Mouse (Mus musculus): ENCODE results near the gene Eci1.
A peak's percentile ranks its signal among the peaks of the same experiment; 100 is the strongest.
"Not testable (repeated sequence)": the region's sequence is repeated elsewhere in the genome, so short reads cannot be mapped to it uniquely, and the experiment has no call there.

Eci1 gene

DNA sequence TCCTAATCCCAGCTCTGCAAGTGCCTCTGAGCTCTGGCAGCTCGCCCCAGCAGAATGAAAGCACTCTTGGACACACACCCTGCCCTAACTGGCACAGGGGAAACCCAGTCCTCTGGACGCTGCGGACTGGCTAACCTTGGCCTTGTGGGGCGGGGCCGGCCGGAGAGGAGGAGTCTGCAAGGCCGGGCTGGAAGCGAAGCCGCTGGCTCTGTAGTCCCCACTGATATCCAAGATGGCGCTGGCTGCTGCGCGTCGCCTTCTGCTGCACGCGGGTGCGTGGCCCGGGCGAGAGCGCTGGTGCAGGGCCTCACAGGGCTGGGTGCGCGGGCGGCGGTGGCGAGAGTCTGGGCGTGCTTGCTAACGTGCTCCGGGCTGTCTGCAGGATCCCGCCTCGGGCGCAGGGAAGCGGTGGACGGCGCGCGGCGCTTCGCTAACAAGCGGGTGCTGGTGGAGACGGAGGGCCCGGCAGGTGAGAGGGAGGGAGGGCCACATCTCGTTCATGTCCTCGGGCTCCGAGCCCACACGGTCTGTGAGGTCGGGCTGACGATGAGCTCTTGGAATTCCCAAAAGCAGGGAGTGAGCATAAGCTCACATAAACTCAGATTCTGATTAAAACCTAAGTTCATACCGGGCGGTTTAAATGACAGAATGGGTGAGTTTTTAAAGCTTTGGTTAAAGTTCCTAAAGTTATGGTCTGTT is at the start of gene Eci1:
Gene Eci1 (plus strand): TSS at position 171 of the 699 bp plus-strand sequence.
- peak; percentile 98 for DNase-seq (ENCODE audit: low read depth)

GRCm38 (mm10) chr17:24378496-24378895 is 47.9 kb upstream of the Eci1 start:
- no peak for DNase-seq (ENCODE audit: low read depth)

- DNase-seq (ENCODE audit: low read depth) = no peak
These were observed 42.7 kb upstream of the Eci1 start for GRCm38 (mm10) chr17:24383789-24384188.

DNA sequence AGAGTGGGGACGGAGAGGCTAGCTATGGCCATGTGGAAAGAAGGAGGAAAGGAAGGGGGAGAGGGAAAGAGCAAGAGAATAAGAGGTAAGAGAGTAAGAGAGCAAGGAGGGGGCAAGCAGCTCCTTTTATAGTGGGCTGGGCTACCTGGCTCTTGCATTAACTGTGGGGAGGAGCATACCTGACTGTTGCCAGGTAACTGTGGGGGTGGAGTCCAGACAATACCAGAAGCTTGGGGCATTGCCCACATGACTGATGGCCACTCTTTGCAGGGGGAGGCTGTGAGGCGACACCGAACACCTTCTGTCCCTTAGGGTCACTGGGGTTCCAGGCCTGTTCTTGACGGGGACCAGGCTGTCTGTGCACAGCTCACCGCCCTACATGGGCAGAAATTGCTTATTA is 37.7 kb upstream of the Eci1 start:
- no peak for DNase-seq (ENCODE audit: low read depth)

GRCm38 (mm10) chr17:24389865-24390264 is 36.6 kb upstream of the Eci1 start:
- DNase-seq (ENCODE audit: low read depth) = peak; percentile 88

DNA sequence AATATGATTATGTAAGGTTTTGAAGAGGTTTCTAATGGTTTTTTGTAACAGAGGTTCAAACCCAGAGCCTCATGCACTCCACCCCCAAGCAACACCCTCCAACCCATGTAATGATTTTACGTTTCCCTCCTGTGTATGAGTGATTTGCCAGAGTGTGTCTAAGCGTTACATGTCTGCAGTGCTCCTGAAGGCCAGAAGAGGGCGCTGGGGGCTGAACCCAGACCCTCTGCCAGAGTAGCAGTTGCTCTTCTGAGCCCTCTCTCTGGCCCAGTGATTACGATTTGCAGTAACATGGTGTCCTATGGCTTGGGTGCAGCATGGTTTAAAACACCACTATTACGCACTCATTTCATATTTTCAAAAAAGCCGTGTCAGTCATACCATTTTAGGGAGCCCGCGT is 35.3 kb upstream of the Eci1 start:
- DNase-seq (ENCODE audit: low read depth) = no peak

DNA sequence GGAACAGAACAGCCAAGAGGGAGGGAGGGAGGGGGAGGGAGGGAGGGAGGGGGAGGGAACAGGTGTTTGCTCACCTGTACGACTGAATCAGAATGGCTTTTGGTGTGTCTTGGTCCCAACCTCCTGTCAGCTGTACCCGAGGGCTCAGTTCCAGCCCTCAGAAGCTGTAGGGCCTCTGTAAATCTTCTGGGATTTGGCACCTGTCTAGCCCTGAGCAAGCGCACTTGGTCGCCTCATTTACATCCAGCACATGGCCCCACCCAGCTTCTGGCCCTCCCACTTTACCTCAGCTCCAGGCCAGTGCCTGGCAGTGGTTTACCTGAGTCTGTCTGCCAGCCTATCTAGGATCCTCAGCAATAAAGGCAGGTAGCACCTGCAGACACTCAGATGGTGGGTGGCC is 32.9 kb upstream of the Eci1 start:
- no peak for DNase-seq (ENCODE audit: low read depth)

DNA sequence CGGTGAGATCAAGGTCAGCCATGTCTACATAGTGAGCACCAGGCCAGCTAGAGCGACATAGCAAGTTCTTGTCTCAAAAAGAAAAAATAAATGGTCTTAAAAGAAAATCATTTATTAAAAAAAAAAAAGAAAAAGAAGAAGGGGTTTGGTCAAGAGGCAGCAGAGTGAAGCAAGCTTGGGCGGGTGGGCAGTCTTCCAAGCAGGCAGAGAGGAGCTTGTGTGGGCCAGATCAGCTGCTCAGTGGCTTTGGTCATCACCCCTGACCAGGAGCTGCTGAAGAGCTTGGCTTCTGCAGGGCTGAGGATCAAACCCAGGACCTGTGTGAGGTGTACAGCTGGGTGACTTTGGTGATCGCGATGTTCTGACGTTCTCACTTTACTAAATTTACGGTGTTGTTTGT is 32.0 kb upstream of the Eci1 start:
- peak; percentile 20 for DNase-seq (ENCODE audit: low read depth)

DNA sequence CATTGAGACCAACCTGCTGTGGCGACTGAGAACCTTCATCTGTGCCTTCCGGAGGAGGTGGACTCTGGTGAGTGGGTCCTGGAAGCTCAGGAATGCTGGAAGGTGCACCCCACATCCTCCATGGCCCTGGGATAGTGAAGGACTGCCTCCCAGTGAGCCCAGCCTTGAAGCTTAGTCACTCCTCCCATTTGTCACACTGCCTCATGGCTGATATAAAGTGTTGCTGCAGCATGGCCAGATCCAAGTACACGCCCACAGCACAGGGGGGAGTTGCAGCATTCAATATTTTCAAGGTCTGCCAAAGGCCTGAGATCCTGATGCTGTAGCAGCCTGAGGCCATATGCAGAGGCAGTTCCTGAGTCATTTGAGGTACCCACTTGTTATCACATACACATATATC is 24.1 kb upstream of the Eci1 start:
- peak; percentile 57 for DNase-seq (ENCODE audit: low read depth)

DNA sequence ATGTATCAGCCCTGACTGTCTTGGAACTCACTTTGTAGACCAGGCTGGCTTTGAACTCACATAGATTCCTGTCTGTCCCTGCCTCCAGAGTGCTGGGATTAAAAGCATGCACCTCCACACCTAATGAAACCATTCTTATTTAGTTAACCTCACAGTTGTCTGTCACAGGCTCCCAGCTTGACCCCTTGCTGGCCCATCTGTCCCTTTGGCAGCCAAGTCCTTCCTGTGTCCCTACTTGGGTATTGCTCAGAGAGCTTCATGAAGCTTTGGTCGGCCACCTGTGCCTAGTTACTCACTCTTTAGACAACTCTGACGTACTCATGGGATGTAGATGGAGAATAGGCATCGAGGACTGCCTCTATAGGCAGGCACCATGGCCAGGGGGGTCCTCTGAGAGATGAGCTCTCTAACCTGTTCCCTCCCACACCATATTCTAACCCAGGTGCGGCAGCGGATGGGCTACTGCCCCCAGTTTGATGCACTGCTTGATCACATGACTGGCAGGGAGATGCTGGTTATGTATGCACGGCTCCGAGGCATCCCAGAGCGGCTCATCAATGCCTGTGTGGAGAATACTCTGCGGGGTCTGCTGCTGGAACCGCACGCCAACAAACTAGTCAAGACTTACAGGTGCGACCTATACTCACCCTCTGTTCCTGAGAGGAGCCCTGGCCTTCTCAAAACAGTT is 19.2 kb upstream of the Eci1 start:
- DNase-seq (ENCODE audit: low read depth) = no peak

DNA sequence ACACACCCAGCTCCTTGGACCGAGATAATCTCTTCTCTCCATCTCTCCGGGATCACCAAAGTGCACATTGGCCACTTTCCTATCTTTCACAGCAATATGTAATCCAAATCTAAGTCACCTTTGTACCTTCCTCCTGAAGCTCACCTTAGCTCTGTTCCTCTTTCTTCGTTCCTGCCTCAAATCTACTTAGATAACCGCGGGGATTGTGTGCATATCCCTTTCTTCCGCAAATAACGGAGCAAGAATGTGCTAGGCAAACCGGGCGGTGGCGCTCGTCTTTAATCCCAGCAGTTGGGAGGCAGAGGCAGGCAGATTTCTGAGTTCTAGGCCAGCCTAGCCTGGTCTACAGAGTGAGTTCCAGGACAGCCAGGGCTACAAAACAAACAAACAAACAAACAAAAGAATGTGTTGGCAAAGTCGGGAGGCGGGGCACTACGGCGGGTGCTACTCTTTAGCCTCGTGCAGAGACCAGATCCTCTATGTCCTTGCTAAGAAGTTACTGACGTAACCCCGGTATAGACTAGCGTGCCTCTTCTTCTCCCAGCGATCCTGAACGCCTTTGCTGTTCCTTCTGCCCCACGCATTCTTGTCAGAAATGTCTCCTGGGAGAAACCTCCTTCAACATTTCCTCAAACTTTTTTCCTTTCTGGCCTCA is 12.8 kb upstream of the Eci1 start:
- no peak for DNase-seq (ENCODE audit: low read depth)

- peak; percentile 100 for DNase-seq (ENCODE audit: low read depth)
These were observed 12.0 kb upstream of the Eci1 start, which contains the start of gene Rnps1 for GRCm38 (mm10) chr17:24414230-24414976. Gene Rnps1 (plus strand): TSS chr17:24414565.

DNA sequence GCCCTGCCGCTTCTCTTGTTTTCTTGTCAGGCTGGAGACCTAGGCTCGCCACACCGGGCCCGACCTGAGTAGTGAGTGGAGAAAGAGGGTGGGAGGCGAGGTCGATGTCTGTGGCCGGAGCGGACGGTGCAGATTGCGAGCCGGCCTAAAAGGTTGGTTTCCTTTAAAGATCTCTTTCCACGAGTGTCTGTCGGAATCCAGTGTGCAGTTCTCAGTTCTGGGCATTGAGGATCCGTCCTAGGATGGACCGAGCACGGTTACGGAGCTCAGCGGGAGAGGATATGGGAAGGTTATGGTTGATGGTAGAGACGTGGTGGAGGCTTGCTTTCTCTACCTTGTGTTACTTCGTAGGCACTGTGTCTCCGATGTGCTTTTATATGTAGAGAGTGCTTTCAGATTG is 11.4 kb upstream of the Eci1 start:
- no peak for DNase-seq (ENCODE audit: low read depth)

GRCm38 (mm10) chr17:24416051-24416652 is 10.3 kb upstream of the Eci1 start:
- peak; percentile 18 for DNase-seq (ENCODE audit: low read depth)

GRCm38 (mm10) chr17:24423114-24423513 is 3.3 kb upstream of the Eci1 start:
- DNase-seq (ENCODE audit: low read depth) = no peak

- DNase-seq (ENCODE audit: low read depth) = no peak
These were observed 2.0 kb upstream of the Eci1 start for GRCm38 (mm10) chr17:24424489-24424888.

- DNase-seq (ENCODE audit: low read depth) = not testable (repeated sequence)
These were observed 1.1 kb upstream of the Eci1 start for GRCm38 (mm10) chr17:24425326-24425725.

DNA sequence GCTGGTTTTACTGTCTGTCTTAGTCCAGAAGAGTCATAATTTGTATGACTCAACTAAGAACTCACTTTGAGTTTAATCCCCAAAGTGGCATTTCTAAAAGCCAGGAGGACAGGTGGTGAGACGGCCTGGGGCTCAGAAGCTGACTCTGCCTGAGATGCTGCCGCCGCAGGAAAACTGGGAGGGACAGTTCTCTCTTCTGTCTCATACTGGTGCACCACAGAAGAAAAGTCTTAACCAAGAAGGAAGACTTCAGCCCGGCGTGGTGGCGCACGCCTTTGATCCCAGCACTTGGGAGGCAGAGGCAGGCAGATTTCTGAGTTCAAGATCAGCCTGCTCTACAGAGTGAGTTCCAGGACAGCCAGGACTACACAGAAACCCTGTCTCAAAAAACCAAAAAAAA is 536 bp upstream of the Eci1 start:
- peak; percentile 13 for DNase-seq (ENCODE audit: low read depth)

DNA sequence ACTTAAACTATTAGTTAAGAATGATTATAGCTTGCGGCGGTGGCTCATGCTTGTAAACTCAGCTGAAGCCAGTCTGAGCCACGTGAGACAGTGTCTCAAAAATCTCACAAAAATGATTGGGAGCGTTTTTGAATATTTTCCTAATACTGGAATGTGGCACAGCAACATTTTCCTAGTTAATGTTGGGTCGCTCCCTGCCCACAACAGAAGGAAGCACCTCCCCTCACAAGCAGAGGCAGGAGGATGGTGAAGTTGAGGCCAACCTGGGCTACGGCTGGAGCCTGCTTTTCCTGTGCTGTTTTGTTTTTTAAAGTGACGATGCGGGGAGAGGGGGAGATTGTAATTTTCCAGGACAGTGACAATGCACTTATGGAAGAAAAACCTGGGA is 723 bp downstream of the Eci1 start:
- peak; percentile 44 for DNase-seq (ENCODE audit: low read depth)

GRCm38 (mm10) chr17:24429201-24429983 is 3.0 kb downstream of the Eci1 start:
- no peak for DNase-seq (ENCODE audit: low read depth)

GRCm38 (mm10) chr17:24437016-24437415 is 10.6 kb downstream of the Eci1 start:
- peak; percentile 81 for DNase-seq (ENCODE audit: low read depth)
